Mouse (Mus musculus) lung, postnatal 25 days (tissue): ENCODE results near the gene 1700014D04Rik.
"Not testable (repeated sequence)": the region's sequence is repeated elsewhere in the genome, so short reads cannot be mapped to it uniquely, and the experiment has no call there.

Experiments used
- DNase-seq: peaks from one replicate; pipeline ENCODE4 v3.0.0; 2022; ENCODE audit warnings: low spot score

The 1700014D04Rik gene

GRCm38 (mm10) chr13:59735190-59735589 is 11.4 kb downstream of the 1700014D04Rik start:
- no peak for DNase-seq

- DNase-seq = not testable (repeated sequence)
Observed at GRCm38 (mm10) chr13:59734347-59734746, 12.2 kb downstream of the 1700014D04Rik start.

- no peak for DNase-seq
Observed at GRCm38 (mm10) chr13:59733936-59734335, 12.6 kb downstream of the 1700014D04Rik start.

GRCm38 (mm10) chr13:59731652-59732051 is 14.9 kb downstream of the 1700014D04Rik start, which contains the start of gene Spata31d1d:
Gene Spata31d1d (minus strand): TSS chr13:59731752.
- no peak for DNase-seq

GRCm38 (mm10) chr13:59728378-59729093 is 18.0 kb downstream of the 1700014D04Rik start:
- peak; percentile 85 for DNase-seq

GRCm38 (mm10) chr13:59726139-59726867 is 20.2 kb downstream of the 1700014D04Rik start:
- DNase-seq = no peak

GRCm38 (mm10) chr13:59722089-59722488 is 24.5 kb downstream of the 1700014D04Rik start:
- not testable (repeated sequence) for DNase-seq

- DNase-seq = no peak
Observed at GRCm38 (mm10) chr13:59719475-59719874, 27.1 kb downstream of the 1700014D04Rik start.

- peak; percentile 42 for DNase-seq
Observed at GRCm38 (mm10) chr13:59718857-59719440, 27.6 kb downstream of the 1700014D04Rik start.

- DNase-seq = no peak
Observed at GRCm38 (mm10) chr13:59713710-59714109, 32.8 kb downstream of the 1700014D04Rik start.

- not testable (repeated sequence) for DNase-seq
Observed at GRCm38 (mm10) chr13:59711984-59712383, 34.6 kb downstream of the 1700014D04Rik start, which contains the start of gene Spata31d1b. Gene Spata31d1b (plus strand): TSS chr13:59712284.

GRCm38 (mm10) chr13:59710230-59710629 is 36.3 kb downstream of the 1700014D04Rik start, which contains the start of gene Spata31d1a:
Gene Spata31d1a (minus strand): TSS chr13:59710330.
- no peak for DNase-seq

- peak; percentile 48 for DNase-seq
Observed at GRCm38 (mm10) chr13:59704562-59704961, 42.0 kb downstream of the 1700014D04Rik start.

- DNase-seq = no peak
Observed at GRCm38 (mm10) chr13:59703514-59703913, 43.0 kb downstream of the 1700014D04Rik start.

- DNase-seq = not testable (repeated sequence)
Observed at GRCm38 (mm10) chr13:59700137-59700536, 46.4 kb downstream of the 1700014D04Rik start.

GRCm38 (mm10) chr13:59699131-59699530 is 47.4 kb downstream of the 1700014D04Rik start:
- no peak for DNase-seq

- DNase-seq = no peak
Observed at GRCm38 (mm10) chr13:59695781-59696180, 50.8 kb downstream of the 1700014D04Rik start.

- no peak for DNase-seq
Observed at GRCm38 (mm10) chr13:59694008-59694407, 52.5 kb downstream of the 1700014D04Rik start, which contains the start of gene 4921517D22Rik. Gene 4921517D22Rik (minus strand): TSS chr13:59694108.

- DNase-seq = no peak
Observed at GRCm38 (mm10) chr13:59691478-59691877, 55.1 kb downstream of the 1700014D04Rik start.
